7 mouse cellular contexts compared by ENCODE assay signal in the genomic region with DNA sequence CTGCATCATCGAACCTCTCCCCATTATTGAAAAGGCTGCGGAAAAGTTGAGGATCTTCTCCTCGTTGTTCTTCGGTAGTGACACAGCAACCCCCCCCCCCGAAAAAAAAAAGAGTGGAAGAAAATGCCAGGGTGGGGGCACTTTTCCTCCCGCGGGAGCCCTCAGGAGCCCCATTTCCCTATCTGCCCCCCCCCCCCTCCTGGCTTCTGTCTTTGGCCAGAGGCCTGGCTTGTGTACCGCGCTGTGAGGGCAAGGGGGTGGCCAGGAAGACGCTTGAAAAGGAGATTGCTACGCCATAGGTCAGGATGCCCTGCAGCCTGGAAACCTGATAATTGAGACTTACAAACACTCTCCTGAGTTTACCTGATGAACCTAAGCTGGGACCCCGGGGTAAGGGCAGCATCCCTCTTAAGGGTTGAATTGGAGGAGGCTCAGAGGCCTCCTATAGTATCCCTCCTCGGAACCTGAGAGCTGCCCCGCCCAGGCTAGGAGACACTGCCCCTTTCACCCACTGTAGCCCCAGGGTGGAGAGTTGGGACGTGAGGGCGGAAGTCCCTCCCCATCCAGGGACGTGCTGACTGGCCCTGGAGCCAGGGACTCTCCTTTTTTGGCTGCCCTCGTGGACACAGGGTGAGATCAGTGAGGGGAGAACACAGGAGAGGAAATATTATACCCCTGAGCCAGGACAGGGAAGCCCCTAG. TPM values are rescaled to one million over a fixed set of nuclear protein-coding genes. Genes with fewer than 3 reads are reported as not detected.
DNase-seq lines count a peak whose midpoint lies in the region; ATAC-seq and TF ChIP-seq lines count a peak whose summit lies in the region.

TSS of gene Gapdh (minus strand) at position 417 of the 701 bp plus-strand sequence.

- peaks cover 29% of the 10 kb centered on the region for H3K4me1 ChIP-seq in forebrain, embryonic 14.5 days (ENCODE audit: control insufficient read depth, insufficient read depth, low read length)
- peaks cover 35% of the 10 kb centered on the region for H3K4me1 ChIP-seq in lung, embryonic 16.5 days (replicated peaks; ENCODE audit: control insufficient read depth, insufficient read depth, low read length)

- in situ Hi-C loops in Patski (cut with MboI; ENCODE audit: low pct_unique_long_range_greater_than_20kb): no loop called here

- POLR2A ChIA-PET in Patski (lab: Charles Lee): interaction anchor here (0.7 to 1.5 kb wide), 5 partner anchors 8 to 69 kb away, joined by 4 to 6 read pairs (median 4); partner anchors contain the start of genes Mrpl51 and Ncapd2

- DNase-seq in Patski (ENCODE audit: low read depth, low spot score): no peak
- DNase-seq in forebrain, embryonic 14.5 days (ENCODE audit: low spot score): peak; percentile 70
- DNase-seq in heart, postnatal 36 days: peak; percentile 87 to 89
- no peak for DNase-seq in layer of hippocampus, adult 2 months (ENCODE audit: low spot score in 2 of 2)
- DNase-seq in ovary, postnatal 14 days (ENCODE audit: low spot score): peak; percentile 56

- peak within 1 kb of the TSS; percentile 91 for H3K27ac ChIP-seq in forebrain, embryonic 14.5 days (ENCODE audit: low read depth, low read length)
- H3K27ac ChIP-seq in layer of hippocampus, adult 2 months: peak within 1 kb of the TSS; percentile 98
- peak within 1 kb of the TSS; percentile 98 for H3K27ac ChIP-seq in lung, embryonic 16.5 days (ENCODE audit: low read length)

- WGBS in forebrain, embryonic 14.5 days: under 1% methylated on average over 18 of the region's 18 CpGs
- 0% methylated on average over 18 of the region's 18 CpGs for WGBS in lung, embryonic 16.5 days

- peaks cover 63% of the 10 kb centered on the region for H3K36me3 ChIP-seq in forebrain, embryonic 14.5 days (ENCODE audit: control insufficient read depth, insufficient read depth, low read length)
- H3K36me3 ChIP-seq in lung, embryonic 16.5 days (ENCODE audit: control insufficient read depth, insufficient read depth, low read length): peaks cover 38% of the 10 kb centered on the region

- H3K27me3 ChIP-seq in Patski: no peaks in the 10 kb centered on the region
- H3K27me3 ChIP-seq in forebrain, embryonic 14.5 days (replicated peaks; ENCODE audit: control insufficient read depth, insufficient read depth, low read length): no peaks in the 10 kb centered on the region
- H3K27me3 ChIP-seq in lung, embryonic 16.5 days (ENCODE audit: control insufficient read depth, insufficient read depth, low read depth, low read length): no peaks in the 10 kb centered on the region

- H3K9ac ChIP-seq in forebrain, embryonic 14.5 days (ENCODE audit: low read length): peak within 1 kb of the TSS; percentile 97
- peak within 1 kb of the TSS; percentile 90 for H3K9ac ChIP-seq in lung, embryonic 16.5 days (ENCODE audit: low read length)

- ATAC-seq in Patski: peak; percentile 84
- ATAC-seq in cerebellum, adult (ENCODE audit: insufficient number of reproducible peaks, low FRiP score, low TSS enrichment): peak; percentile 69
- ATAC-seq in forebrain, embryonic 14.5 days: peak; percentile 14
- peak; percentile 83 for ATAC-seq in lung, embryonic 16.5 days (ENCODE audit: low read depth)

- H3K9me3 ChIP-seq in forebrain, embryonic 14.5 days (replicated peaks; ENCODE audit: control insufficient read depth, low read length): no peaks in the 10 kb centered on the region
- no peaks in the 10 kb centered on the region for H3K9me3 ChIP-seq in lung, embryonic 16.5 days (ENCODE audit: control insufficient read depth, low read length)

- intact Hi-C loops in heart, postnatal 36 days (cut with DNase I): no loop called here

- CTCF ChIA-PET in Patski (lab: Charles Lee): interaction anchor here (1.1 kb wide), 3 partner anchors 9 to 105 kb away, joined by 3 to 4 read pairs (median 3); no protein-coding TSS in a partner anchor

- no peak for TF ChIP-seq CTCF in Patski (IDR thresholded peaks at IDR 0.05)
- no peak for TF ChIP-seq CTCF in layer of hippocampus, adult 2 months (conservative IDR thresholded peaks at IDR 0.05)

- H3K4me3 ChIP-seq in forebrain, embryonic 14.5 days (ENCODE audit: low read depth, low read length): peak within 1 kb of the TSS; percentile 99
- H3K4me3 ChIP-seq in layer of hippocampus, adult 2 months: peak within 1 kb of the TSS; percentile 99
- H3K4me3 ChIP-seq in lung, embryonic 16.5 days (ENCODE audit: low read length): peak within 1 kb of the TSS; percentile 85

- peak within 1 kb of the TSS; percentile 96 for H3K4me2 ChIP-seq in forebrain, embryonic 14.5 days (ENCODE audit: low read length)
- H3K4me2 ChIP-seq in lung, embryonic 16.5 days (ENCODE audit: low read depth, low read length): peak within 1 kb of the TSS; percentile 64

RNA-seq across cellular contexts. Expression of gene Gapdh, which starts in this region (rescaled TPM):
- polyA plus RNA-seq in Patski (2021): 889 TPM
- 1,676 and 1,964 TPM in 2 replicates for polyA plus RNA-seq in forebrain, embryonic 14.5 days (2014; fragmentation: Nextera tagmentation; extraction: Ambion mirVana)
- total RNA-seq in heart, postnatal 36 days (2021): 1,000 to 10,000 TPM; 4,473 to 4,723 TPM
- total RNA-seq in layer of hippocampus, adult 2 months (2021): 1,000 to 10,000 TPM; 2,438 to 2,531 TPM
- 1,562 and 1,631 TPM in 2 replicates for polyA plus RNA-seq in lung, embryonic 16.5 days (2015; fragmentation: Nextera tagmentation; extraction: Ambion mirVana)

Comparison
In these comparisons a context has a peak if more than half of its experiments do, and no peak if none do; other contexts are left out.
1. ATAC-seq: peak in every context shown above with its lines; median percentile 84 in Patski; 83 in lung, embryonic 16.5 days; 69 in cerebellum, adult; 14 in forebrain, embryonic 14.5 days.
2. DNase-seq: peak in forebrain, embryonic 14.5 days (single experiment), heart, postnatal 36 days (2 of 2) and ovary, postnatal 14 days (single experiment); none in Patski (single experiment) and layer of hippocampus, adult 2 months (0 of 2).
3. Peak in every context shown above with its lines, with median percentiles within 50 percentile points of each other: H3K27ac ChIP-seq and H3K4me3 ChIP-seq.